In the genomic region with DNA sequence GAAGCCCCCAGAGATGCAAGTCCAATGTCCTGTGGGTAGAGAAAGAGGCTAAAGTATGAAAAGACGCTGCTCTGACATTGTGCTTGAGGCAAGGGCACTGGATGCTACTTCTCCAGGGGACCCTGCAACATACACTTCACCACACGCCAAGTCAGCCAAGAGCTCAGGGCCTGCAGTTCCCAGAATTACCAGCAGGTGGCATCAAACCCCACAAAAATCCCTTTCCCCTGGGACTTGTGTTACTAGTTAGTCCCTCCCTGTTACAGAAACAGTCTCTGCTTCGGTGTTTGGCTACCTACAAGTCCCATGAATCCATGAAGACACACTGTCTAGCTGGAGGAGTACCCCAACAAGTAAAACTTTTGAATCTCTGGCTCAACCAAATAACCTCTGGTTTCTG, we compare ENCODE assay signal across 9 mouse cellular contexts. TPM values are rescaled to one million over a fixed set of nuclear protein-coding genes. Genes with fewer than 3 reads are reported as not detected.
DNase-seq lines count a peak whose midpoint lies in the region; ATAC-seq and TF ChIP-seq lines count a peak whose summit lies in the region.
"Had no signal": no experiment of that assay in that cellular context is flagged by ENCODE, and none has a peak within 500 bp of the region (broad histone marks: within the 10 kb centered on the region; RNA-seq: fewer than 3 reads in every experiment).

No protein-coding gene starts in this region.

- TF ChIP-seq POLR2A in CH12.LX (IDR thresholded peaks at IDR 0.05; ENCODE audit: low read depth, low read length) = no peak
- no peak for TF ChIP-seq POLR2A in bone marrow macrophage, adult 2 months (IDR thresholded peaks at IDR 0.05; ENCODE audit: borderline replicate concordance, low read depth, low read length)

- peaks cover 7 to 14% of the 10 kb centered on the region in 2 experiments for H3K4me1 ChIP-seq in CH12.LX (ENCODE audit: control insufficient read depth in 1 of 2, insufficient read depth in 2 of 2)
- H3K4me1 ChIP-seq in bone marrow macrophage, adult 2 months (ENCODE audit: control insufficient read depth, insufficient read depth, low read length) = no peaks in the 10 kb centered on the region
- H3K4me1 ChIP-seq in heart, embryonic 13.5 days = peaks cover 26% of the 10 kb centered on the region
- no peaks in the 10 kb centered on the region for H3K4me1 ChIP-seq in lung, embryonic 16.5 days (replicated peaks; ENCODE audit: control insufficient read depth, insufficient read depth, low read length)

- H3K79me2 ChIP-seq in CH12.LX (replicated peaks; ENCODE audit: control insufficient read depth, extremely low read depth, insufficient read depth, poor library complexity, severe bottlenecking) = no peaks in the 10 kb centered on the region

- H3K9ac ChIP-seq in CH12.LX (ENCODE audit: insufficient read depth, low read depth) = no peak overlapping the region
- H3K9ac ChIP-seq in heart, embryonic 13.5 days = peak overlapping the region; percentile 33; the same call in 1 of the 2 replicates
- no peak overlapping the region for H3K9ac ChIP-seq in lung, embryonic 16.5 days (ENCODE audit: low read length)
- H3K9ac ChIP-seq: limb, embryonic 12.5 days had no signal

- WGBS in heart, embryonic 13.5 days = 7% methylated on average over 3 of the region's 3 CpGs
- 2% methylated on average over 3 of the region's 3 CpGs for WGBS in lung, embryonic 16.5 days

- peak; percentile 85 for TF ChIP-seq RAD21 in CH12.LX (IDR thresholded peaks at IDR 0.05; ENCODE audit: low read depth, low read length)

- H3K36me3 ChIP-seq in CH12.LX (replicated peaks in 1 of 2; ENCODE audit: control insufficient read depth in 1 of 2, insufficient read depth in 1 of 2, low read length in 1 of 2) = no peaks in the 10 kb centered on the region
- no peaks in the 10 kb centered on the region for H3K36me3 ChIP-seq in heart, embryonic 13.5 days
- H3K36me3 ChIP-seq in lung, embryonic 16.5 days (ENCODE audit: control insufficient read depth, insufficient read depth, low read length) = no peaks in the 10 kb centered on the region
- H3K36me3 ChIP-seq: limb, embryonic 12.5 days had no signal

- peak; percentile 98 to 99 for TF ChIP-seq CTCF in CH12.LX (conservative IDR thresholded peaks at IDR 0.05 in 1 of 2, IDR thresholded peaks at IDR 0.05 in 1 of 2; ENCODE audit: low read depth in 2 of 2, low read length in 2 of 2)
- peak; percentile 67 for TF ChIP-seq CTCF in bone marrow macrophage, adult 2 months (IDR thresholded peaks at IDR 0.05; ENCODE audit: low read depth, low read length)

- no peak overlapping the region for H3K27ac ChIP-seq in CH12.LX (ENCODE audit: insufficient read depth, low read depth)
- no peak overlapping the region for H3K27ac ChIP-seq in bone marrow macrophage, adult 2 months (ENCODE audit: insufficient read depth, low read depth, low read length)
- H3K27ac ChIP-seq in heart, embryonic 13.5 days (replicated peaks) = no peak overlapping the region
- H3K27ac ChIP-seq in lung, embryonic 16.5 days (ENCODE audit: low read length) = no peak overlapping the region
- H3K27ac ChIP-seq: limb, embryonic 12.5 days had no signal

- no peak for TF ChIP-seq EP300 in CH12.LX (IDR thresholded peaks at IDR 0.05; ENCODE audit: low read length)

- DNase-seq in CH12.LX (ENCODE audit: extremely low read depth) = peak; percentile 83
- DNase-seq in kidney, postnatal 4 days = peak; percentile 86 to 89
- peak; percentile 75 for DNase-seq in ovary, postnatal 36 days (ENCODE audit: low spot score)
- DNase-seq in thymus, postnatal 10 days (ENCODE audit: low spot score in 2 of 2) = peak; percentile 27 to 71

- peaks cover 84% of the 10 kb centered on the region for H3K27me3 ChIP-seq in CH12.LX (replicated peaks)
- H3K27me3 ChIP-seq in heart, embryonic 13.5 days (replicated peaks) = peaks cover 84% of the 10 kb centered on the region
- no peaks in the 10 kb centered on the region; the same call in 1 of the 2 replicates for H3K27me3 ChIP-seq in lung, embryonic 16.5 days (ENCODE audit: control insufficient read depth, insufficient read depth, low read depth, low read length)

- ATAC-seq in erythroblast, adult 5-6 weeks (replicated peaks; ENCODE audit: low FRiP score, poor library complexity, severe bottlenecking) = peak; percentile 66
- ATAC-seq in heart, embryonic 13.5 days (ENCODE audit: extremely low read depth, insufficient number of reproducible peaks, low FRiP score, low TSS enrichment) = no peak
- ATAC-seq in lung, embryonic 16.5 days (ENCODE audit: low read depth) = peak; percentile 69; the same call in 1 of the 2 replicates

- dilution Hi-C loops in CH12.LX (cut with MboI; ENCODE audit: extremely low pct_ligation_motif_present, extremely low pct_unique_long_range_greater_than_20kb, low sequenced_read_pairs) = no loop called here

- no peaks in the 10 kb centered on the region for H3K9me3 ChIP-seq in CH12.LX (replicated peaks; ENCODE audit: low read length)
- H3K9me3 ChIP-seq in heart, embryonic 13.5 days = no peaks in the 10 kb centered on the region
- H3K9me3 ChIP-seq in lung, embryonic 16.5 days (ENCODE audit: control insufficient read depth, low read length) = no peaks in the 10 kb centered on the region
- H3K9me3 ChIP-seq: limb, embryonic 12.5 days had no signal

- peak overlapping the region; percentile 86 for H3K4me2 ChIP-seq in CH12.LX (ENCODE audit: insufficient read depth, low read depth, poor library complexity, severe bottlenecking)
- no peak overlapping the region for H3K4me2 ChIP-seq in heart, embryonic 13.5 days
- H3K4me2 ChIP-seq in lung, embryonic 16.5 days (ENCODE audit: low read depth, low read length) = no peak overlapping the region
- H3K4me2 ChIP-seq: limb, embryonic 12.5 days had no signal

- H3K4me3 ChIP-seq in CH12.LX (replicated peaks in 1 of 3; ENCODE audit: low read depth in 2 of 3, low read length in 2 of 3, poor library complexity in 1 of 3) = no peak overlapping the region
- H3K4me3 ChIP-seq in bone marrow macrophage, adult 2 months (ENCODE audit: insufficient read depth, low read length) = no peak overlapping the region
- H3K4me3 ChIP-seq in heart, embryonic 13.5 days = no peak overlapping the region
- H3K4me3 ChIP-seq in lung, embryonic 16.5 days (ENCODE audit: low read length) = no peak overlapping the region
- H3K4me3 ChIP-seq: limb, embryonic 12.5 days had no signal

- in situ Hi-C loops in CH12.LX (cut with MboI; ENCODE audit: low pct_ligation_motif_present, low pct_unique_long_range_greater_than_20kb, low sequenced_read_pairs) = loop anchor here (5.0 kb wide), 1 partner anchor 198 kb away; a partner anchor contains a TSS

TF ChIP-seq in CH12.LX, 34 proteins besides CTCF, POLR2A, EP300 and RAD21 (continues in another document):
- TF ChIP-seq SMC3 (IDR thresholded peaks at IDR 0.05; ENCODE audit: low read depth, low read length) (peak; percentile 94), SIN3A (IDR thresholded peaks at IDR 0.05; ENCODE audit: low read length) (no peak), GABPA (IDR thresholded peaks at IDR 0.05; ENCODE audit: insufficient replicate concordance, low read depth, low read length) (no peak), RCOR1 (conservative IDR thresholded peaks at IDR 0.05; ENCODE audit: low read depth, low read length) (no peak), TBP (conservative IDR thresholded peaks at IDR 0.05; ENCODE audit: low read depth, low read length) (0 out of 2 replicates have a peak, but pooled peaks have one; percentile 18), POLR2AphosphoS2 (IDR thresholded peaks at IDR 0.05; ENCODE audit: low read depth, low read length) (no peak), MXI1 (IDR thresholded peaks at IDR 0.05; ENCODE audit: low read depth, low read length) (no peak), ELF1 (IDR thresholded peaks at IDR 0.05; ENCODE audit: low read depth, low read length) (no peak), USF2 (conservative IDR thresholded peaks at IDR 0.05; ENCODE audit: low read depth, low read length) (no peak), IRF4 (IDR thresholded peaks at IDR 0.05; ENCODE audit: low read depth, low read length) (peak; percentile 46; the same call in 1 of the 2 replicates), KAT2A (IDR thresholded peaks at IDR 0.05; ENCODE audit: insufficient replicate concordance, low read length) (peak; percentile 69; the same call in 1 of the 2 replicates), MAZ (IDR thresholded peaks at IDR 0.05; ENCODE audit: low read depth, low read length) (no peak; the same call in 1 of the 2 replicates), ZNF384 (IDR thresholded peaks at IDR 0.05; ENCODE audit: low read depth, low read length) (no peak), MAFK (IDR thresholded peaks at IDR 0.05; ENCODE audit: insufficient replicate concordance, low read length) (no peak), ZC3H11A (IDR thresholded peaks at IDR 0.05; ENCODE audit: low read depth, low read length) (peak; percentile 20; the same call in 1 of the 2 replicates), ZKSCAN1 (IDR thresholded peaks at IDR 0.05; ENCODE audit: borderline replicate concordance, low read depth, low read length) (no peak), JUN (IDR thresholded peaks at IDR 0.05; ENCODE audit: insufficient read depth, low read depth, low read length) (no peak), MEF2A (IDR thresholded peaks at IDR 0.05; ENCODE audit: borderline replicate concordance, low read depth, low read length) (no peak), ZMIZ1 (IDR thresholded peaks at IDR 0.05; ENCODE audit: low read depth, low read length) (no peak), HCFC1 (IDR thresholded peaks at IDR 0.05; ENCODE audit: low read depth, low read length) (no peak), MYC (IDR thresholded peaks at IDR 0.05; ENCODE audit: low read depth, low read length) (no peak; the same call in 1 of the 2 replicates), PAX5 (IDR thresholded peaks at IDR 0.05; ENCODE audit: low read length) (no peak), MAX (IDR thresholded peaks at IDR 0.05; ENCODE audit: low read length) (no peak), TCF12 (IDR thresholded peaks at IDR 0.05; ENCODE audit: low read depth, low read length) (no peak), E2F4 (IDR thresholded peaks at IDR 0.05; ENCODE audit: insufficient replicate concordance, low read depth, low read length) (no peak), NELFE (IDR thresholded peaks at IDR 0.05; ENCODE audit: low read depth, low read length) (peak; percentile 35; the same call in 1 of the 2 replicates)

RNA-seq across cellular contexts. Expression of a gene that starts 36.3 kb away (rescaled TPM):
- not detected in 2 replicates for total RNA-seq in CH12.LX (2012; rRNA removed)
- total RNA-seq in CH12.LX (2014; rRNA removed) = not detected in 2 replicates
- polyA plus RNA-seq in CH12.LX (2012; ENCODE audit: insufficient read length, low read depth) = not detected in 2 replicates
- polyA plus RNA-seq in bone marrow macrophage, adult 2 months (2012; ENCODE audit: insufficient read depth, insufficient read length, missing spikeins) = not detected in 2 replicates
- total RNA-seq in erythroblast, adult 5-6 weeks (2015; ENCODE audit: low replicate concordance) = not detected in 2 replicates
- not detected in 2 replicates for total RNA-seq in erythroblast, adult 5-6 weeks (2017; ENCODE audit: low replicate concordance)
- polyA plus RNA-seq in heart, embryonic 13.5 days (2015; fragmentation: Nextera tagmentation; extraction: Ambion mirVana) = 0.36 and 0.76 TPM in 2 replicates
- polyA plus RNA-seq in lung, embryonic 16.5 days (2015; fragmentation: Nextera tagmentation; extraction: Ambion mirVana) = 1.1 and 1.9 TPM in 2 replicates
